Mouse (Mus musculus) forebrain, postnatal 0 days (tissue): ENCODE data around the gene Dupd1. TPM values are rescaled to one million over a fixed set of nuclear protein-coding genes. Genes with fewer than 3 reads are reported as not detected.

Experiments
- ATAC-seq: fragments of 200-750 bp; cut with Nextera tagmentation; 2 replicates; pipeline ENCODE4 v1.8.0; 2017; ENCODE audit warnings: mild to moderate bottlenecking, moderate library complexity
- DNase-seq: peaks from one replicate; pipeline ENCODE4 v3.0.0-alpha.2; 2015
- H3K27ac ChIP-seq: fragments of 300-500 bp; sonication (generic); 2 replicates; pipeline ENCODE4 v1.5.1; 2014; ENCODE audit warnings: low read depth, mild to moderate bottlenecking, antibody characterized with exemption, low read length, moderate library complexity, mixed read lengths
- H3K27me3 ChIP-seq: fragments of 300-500 bp; sonication (generic); 2 replicates; pipeline ENCODE4 v1.6.1; 2014; ENCODE audit warnings: mild to moderate bottlenecking, low read length, mixed read lengths; ENCODE audit not compliant: insufficient read depth
- H3K36me3 ChIP-seq: fragments of 300-500 bp; sonication (generic); 2 replicates; pipeline ENCODE4 v1.6.1; 2014; ENCODE audit warnings: mild to moderate bottlenecking, moderate library complexity; ENCODE audit not compliant: insufficient read depth
- H3K4me1 ChIP-seq: fragments of 300-500 bp; sonication (generic); 2 replicates; pipeline ENCODE4 v1.6.1; 2014; ENCODE audit warnings: antibody characterized with exemption; ENCODE audit not compliant: insufficient read depth
- H3K4me2 ChIP-seq: fragments of 300-500 bp; sonication (generic); 2 replicates; pipeline ENCODE4 v1.6.1; 2014; ENCODE audit warnings: low read depth, mild to moderate bottlenecking, moderate library complexity
- H3K4me3 ChIP-seq: fragments of 300-500 bp; sonication (generic); 2 replicates; pipeline ENCODE4 v1.5.1; 2014; ENCODE audit warnings: low read depth, low read length, mixed read lengths
- H3K9ac ChIP-seq: fragments of 300-500 bp; sonication (generic); 2 replicates; pipeline ENCODE4 v1.6.1; 2014; ENCODE audit warnings: mild to moderate bottlenecking
- H3K9me3 ChIP-seq: fragments of 300-500 bp; sonication (generic); 2 replicates; pipeline ENCODE4 v1.6.1; 2016; ENCODE audit warnings: low read length
- CTCF ChIP-seq: sonication (generic); IDR thresholded peaks from 2 replicates; pipeline ENCODE4 v1.5.1; 2016; ENCODE audit warnings: antibody characterized with exemption, control low read depth, low read depth
- WGBS: fragments of 180-500 bp; shearing (Covaris S2); extraction: QIAGEN DNeasy Blood & Tissue Kit; methylation state at CpG from one replicate; pipeline ENCODE4 v1.1.7; 2014; 5-methylcytosine and 5-hydroxymethylcytosine counted together
- polyA plus RNA-seq: library from polyadenylated mRNA; unstranded; fragments of >200 nt; fragmentation: Nextera tagmentation; extraction: Ambion mirVana; gene quantifications from 2 replicates; pipeline ENCODE4 v1.2.1, GENCODE M21; 2015
- total RNA-seq: library from RNA; depleted of rRNA; stranded (reverse); fragments of >200 nt; gene quantifications from 2 replicates; pipeline ENCODE4 v1.2.3, GENCODE M21; 2014

The Dupd1 gene
- total and polyA plus RNA-seq, 2 experiments from 2014 or later, result 0.24 to 0.35 TPM

DNA sequence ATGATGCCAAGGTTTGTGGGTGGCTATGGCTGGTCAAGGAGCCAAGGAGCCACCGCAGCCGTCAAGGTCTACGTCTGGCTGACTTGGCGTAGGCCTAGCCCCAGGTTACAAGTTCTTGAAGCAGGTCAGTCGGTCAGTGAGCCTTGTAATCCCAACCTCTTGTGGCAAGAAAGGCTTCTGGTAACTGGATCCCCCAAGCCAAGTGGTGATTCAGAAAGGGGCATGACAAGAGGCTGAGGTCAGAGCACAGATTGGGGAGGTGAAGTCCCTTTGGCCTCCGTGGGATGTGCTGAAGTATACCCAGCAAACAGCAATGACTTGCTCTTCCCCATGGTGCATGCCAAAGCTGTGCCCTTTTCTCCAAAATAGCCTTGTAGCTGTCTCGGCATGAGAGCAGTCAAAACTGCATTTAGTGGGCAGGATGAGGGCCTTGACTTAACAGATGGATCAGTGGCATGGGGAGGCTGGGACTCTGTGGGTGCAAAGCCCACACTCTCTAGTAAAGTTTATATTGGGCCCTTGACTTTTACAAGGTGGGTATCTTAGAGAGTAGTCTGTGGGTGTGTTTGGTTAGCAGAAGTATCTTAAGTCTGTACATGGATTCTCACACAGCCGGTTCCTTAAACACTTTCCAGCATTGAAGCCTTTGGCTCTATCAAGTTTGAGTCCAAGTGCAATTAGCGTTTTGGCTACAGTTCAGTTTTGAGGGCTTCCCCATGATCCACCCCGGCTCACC is 28.8 kb downstream of the Dupd1 start:
- DNase-seq, result no peak
- 80% methylated on average over 10 of the region's 10 CpGs for WGBS
- no peak for ATAC-seq
- peaks cover 3% of the 10 kb centered on the region; the same call in 1 of the 2 replicates for H3K4me1 ChIP-seq
- no peak overlapping the region for H3K4me2 ChIP-seq
- H3K9ac ChIP-seq, result no peak overlapping the region
- no peak overlapping the region for H3K27ac ChIP-seq
- no peaks in the 10 kb centered on the region for H3K27me3 ChIP-seq
- H3K36me3 ChIP-seq, result no peaks in the 10 kb centered on the region
- no peak overlapping the region for H3K4me3 ChIP-seq
- TF ChIP-seq CTCF, result no peak
- no peaks in the 10 kb centered on the region for H3K9me3 ChIP-seq

DNA sequence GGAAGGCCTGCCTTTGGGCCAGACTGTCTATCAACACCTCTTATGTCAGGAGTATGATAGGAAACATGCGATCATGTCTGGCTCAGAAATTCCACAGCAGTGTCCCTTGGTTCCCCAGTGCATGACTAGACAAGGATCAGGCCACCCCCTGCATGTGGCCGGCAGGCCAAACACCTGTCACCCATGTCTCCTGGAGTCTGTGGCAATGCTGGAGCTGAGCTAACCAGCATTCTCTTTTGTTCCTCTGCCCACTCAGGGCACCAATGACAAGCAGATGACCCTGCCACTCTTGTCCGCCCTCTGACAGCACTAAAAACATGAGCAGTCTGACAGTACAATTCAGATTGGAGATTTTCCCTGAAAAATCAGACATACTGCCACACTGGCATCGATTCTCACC is 30.5 kb downstream of the Dupd1 start:
- peak; percentile 47; the same call in 1 of the 2 replicates for ATAC-seq

DNA sequence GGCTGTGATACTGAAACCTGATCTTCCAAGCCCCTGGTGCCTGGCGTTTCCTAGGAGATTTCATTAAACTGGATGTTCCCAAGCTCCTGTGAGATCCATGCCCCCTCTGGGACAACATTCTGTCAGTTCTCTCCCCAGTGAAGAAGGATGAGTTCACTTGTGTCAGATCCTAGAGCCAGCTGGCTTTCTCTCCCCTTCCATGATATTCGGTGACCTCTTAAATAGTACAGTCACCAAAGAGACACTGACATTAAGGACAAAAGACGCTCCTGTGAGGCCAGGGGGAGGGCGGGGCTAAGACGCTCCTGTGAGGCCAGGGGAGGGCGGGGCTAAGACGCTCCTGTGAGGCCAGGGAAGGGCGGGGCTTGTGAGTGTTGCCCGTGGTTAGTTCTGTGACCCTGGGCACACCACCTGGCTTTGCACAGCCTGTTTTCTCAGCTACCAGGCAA is 31.7 kb downstream of the Dupd1 start:
- ATAC-seq, result peak; percentile 45
- Histone ChIP-seq H3K4me1 (peaks cover 3% of the 10 kb centered on the region; the same call in 1 of the 2 replicates), H3K9me3 (no peaks in the 10 kb centered on the region), H3K4me3 (no peak overlapping the region), H3K27ac (no peak overlapping the region), H3K9ac (no peak overlapping the region; the same call in 1 of the 2 replicates), H3K27me3 (no peaks in the 10 kb centered on the region), H3K36me3 (no peaks in the 10 kb centered on the region), H3K4me2 (peak overlapping the region; percentile 27)
- DNase-seq, result no peak
- 3% methylated on average over 9 of the region's 9 CpGs for WGBS
- TF ChIP-seq CTCF, result no peak

More for the DNA sequence above, 30.5 kb downstream of the Dupd1 start:
- Histone ChIP-seq H3K4me2 (no peak overlapping the region), H3K9me3 (no peaks in the 10 kb centered on the region), H3K9ac (no peak overlapping the region), H3K27me3 (no peaks in the 10 kb centered on the region), H3K4me3 (no peak overlapping the region), H3K36me3 (no peaks in the 10 kb centered on the region), H3K4me1 (peaks cover 3% of the 10 kb centered on the region; the same call in 1 of the 2 replicates), H3K27ac (no peak overlapping the region)
- WGBS, result 81% methylated on average over 4 of the region's 4 CpGs
- TF ChIP-seq CTCF, result no peak
- DNase-seq, result no peak

DNA sequence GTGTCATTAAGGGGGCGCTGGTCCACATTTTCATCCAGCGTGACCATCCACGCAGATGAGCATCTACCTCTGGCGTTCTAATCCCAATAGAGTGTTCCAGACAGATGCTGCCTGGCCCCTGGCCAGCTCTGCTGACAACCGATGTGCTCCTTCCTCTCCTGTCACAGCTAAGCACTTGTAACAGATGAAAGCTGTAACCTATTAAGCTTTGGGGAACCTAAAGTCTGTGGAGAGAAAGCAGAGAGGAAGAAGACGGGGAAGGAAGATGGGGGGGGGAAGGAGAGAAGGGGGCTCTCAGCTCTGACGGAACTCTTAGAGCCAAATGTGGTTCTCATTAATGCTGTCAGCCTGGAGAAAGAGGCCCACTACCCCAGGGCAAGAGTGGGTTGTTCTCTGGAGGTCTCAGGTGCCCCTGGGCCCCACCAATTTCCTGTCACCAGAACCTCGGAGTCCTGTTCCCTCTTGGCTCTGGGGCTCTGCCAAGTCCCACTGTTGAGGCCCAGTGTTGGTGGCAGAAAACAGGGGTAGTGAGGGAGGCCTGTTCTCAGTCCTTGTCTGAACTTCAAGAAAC is 34.7 kb downstream of the Dupd1 start:
- H3K9ac ChIP-seq, result no peak overlapping the region
- H3K9me3 ChIP-seq, result no peaks in the 10 kb centered on the region
- H3K4me3 ChIP-seq, result no peak overlapping the region
- DNase-seq (no peak), ATAC-seq (no peak)
- no peak overlapping the region for H3K4me2 ChIP-seq
- no peaks in the 10 kb centered on the region for H3K36me3 ChIP-seq
- H3K27me3 ChIP-seq, result no peaks in the 10 kb centered on the region
- no peak overlapping the region for H3K27ac ChIP-seq
- peaks cover 3% of the 10 kb centered on the region; the same call in 1 of the 2 replicates for H3K4me1 ChIP-seq
- WGBS, result 36% methylated on average over 8 of the region's 8 CpGs
- TF ChIP-seq CTCF, result no peak

DNA sequence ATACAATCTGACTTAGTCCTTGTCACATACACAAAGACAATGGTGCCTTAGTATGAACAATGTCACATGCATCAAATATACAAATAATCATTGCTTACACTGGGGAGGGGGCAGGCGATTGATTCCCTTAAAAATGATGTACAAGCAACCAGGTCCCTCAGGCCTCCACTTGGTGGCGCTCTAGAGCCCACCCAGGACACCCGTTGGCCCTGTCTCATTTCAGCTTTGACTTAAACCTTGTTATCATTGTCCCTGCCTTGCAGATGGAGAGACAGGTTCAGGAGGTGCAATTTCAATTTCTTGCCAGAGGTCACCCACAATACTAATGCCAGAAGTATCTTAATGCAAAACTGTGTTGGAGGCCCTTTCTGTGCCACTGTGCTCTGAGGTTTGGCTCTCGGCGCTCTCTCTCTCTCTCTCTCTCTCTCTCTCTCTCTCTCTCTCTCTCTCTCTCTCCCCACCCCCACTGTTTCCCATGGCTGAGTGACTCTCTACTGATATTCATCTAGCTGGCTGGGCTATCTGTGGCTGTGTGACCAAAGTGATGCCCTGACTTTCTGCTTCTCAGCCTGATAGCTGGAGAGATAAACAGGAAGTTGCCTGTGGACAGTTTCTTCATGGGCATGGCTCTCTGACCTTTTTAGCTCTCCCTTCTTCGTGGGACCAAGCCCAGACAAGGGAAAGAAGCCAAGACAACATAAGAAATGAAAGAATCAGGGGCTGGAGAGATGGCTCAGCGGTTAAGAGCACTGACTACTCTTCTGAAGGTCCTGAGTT is 35.7 kb downstream of the Dupd1 start:
- H3K9me3 ChIP-seq, result no peaks in the 10 kb centered on the region
- no peaks in the 10 kb centered on the region for H3K27me3 ChIP-seq
- H3K4me1 ChIP-seq, result peaks cover 3% of the 10 kb centered on the region; the same call in 1 of the 2 replicates
- no peak overlapping the region for H3K4me3 ChIP-seq
- TF ChIP-seq CTCF, result peak; percentile 73
- WGBS, result 42% methylated on average over 7 of the region's 7 CpGs
- no peak overlapping the region for H3K4me2 ChIP-seq
- ATAC-seq (no peak), DNase-seq (peak; percentile 58)
- no peak overlapping the region for H3K27ac ChIP-seq
- H3K9ac ChIP-seq, result no peak overlapping the region
- H3K36me3 ChIP-seq, result no peaks in the 10 kb centered on the region

DNA sequence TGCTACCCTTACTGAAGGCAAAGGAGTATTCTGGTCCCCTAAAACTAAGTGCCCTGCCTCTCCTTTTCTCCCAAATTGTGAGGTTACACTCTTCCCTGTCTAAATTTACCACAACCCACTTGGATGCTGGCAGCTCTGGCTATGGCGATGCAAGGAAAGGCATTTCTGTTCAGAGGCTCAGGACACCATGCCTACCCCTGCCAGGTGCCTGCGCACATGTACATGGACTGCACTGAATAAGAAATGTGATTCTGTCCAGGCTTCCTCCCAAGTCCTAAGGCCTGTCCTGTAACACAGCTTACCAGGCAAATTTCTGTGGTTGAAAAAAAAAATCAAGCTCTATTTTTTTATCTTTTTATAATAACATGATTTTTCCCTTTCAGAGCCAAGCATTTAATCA is 38.2 kb downstream of the Dupd1 start:
- Histone ChIP-seq H3K9ac (no peak overlapping the region), H3K36me3 (no peaks in the 10 kb centered on the region), H3K27ac (no peak overlapping the region), H3K4me2 (no peak overlapping the region), H3K4me3 (no peak overlapping the region), H3K27me3 (no peaks in the 10 kb centered on the region), H3K4me1 (no peaks in the 10 kb centered on the region), H3K9me3 (no peaks in the 10 kb centered on the region)
- DNase-seq (no peak), ATAC-seq (no peak)
- WGBS, result 80% methylated on average over 2 of the region's 2 CpGs
- TF ChIP-seq CTCF, result no peak
